Mouse (Mus musculus) activated CD4-positive, CD25-positive, alpha-beta regulatory T cell, adult 4 months (primary cell): Measurements from ENCODE around the gene Slc39a2. TPM values are rescaled to one million over a fixed set of nuclear protein-coding genes. Genes with fewer than 3 reads are reported as not detected.
A peak's percentile ranks its signal among the peaks of the same experiment; 100 is the strongest.
"Not testable (repeated sequence)": the region's sequence is repeated elsewhere in the genome, so short reads cannot be mapped to it uniquely, and the experiment has no call there.

ENCODE experiments used
- ATAC-seq: one replicate; pipeline ENCODE4 v1.8.0; 2017
- polyA plus RNA-seq, 2 experiments: library from polyadenylated mRNA; unstranded; fragments of 100-300 nt; shearing (Covaris generic); gene quantifications; one replicate each; pipeline ENCODE4 v1.2.1; 2017

Gene Slc39a2
- polyA plus RNA-seq: under 1 TPM in 1 of 2 experiments, not detected in 1; 0.70 TPM

- peak; percentile 66 for ATAC-seq
Observed at GRCm38 (mm10) chr14:51892191-51892939, at the start of gene Slc39a2. Slc39a2 (plus strand) TSS chr14:51892889.

- no peak for ATAC-seq
Observed at GRCm38 (mm10) chr14:51843882-51844281, 48.8 kb upstream of the Slc39a2 start.

GRCm38 (mm10) chr14:51846566-51846965 is 46.1 kb upstream of the Slc39a2 start:
- ATAC-seq: no peak

GRCm38 (mm10) chr14:51851006-51851405 is 41.7 kb upstream of the Slc39a2 start:
- ATAC-seq: not testable (repeated sequence)

GRCm38 (mm10) chr14:51853399-51853798 is 39.3 kb upstream of the Slc39a2 start, which contains the start of gene Ear6:
Ear6 (plus strand) TSS chr14:51853699.
- no peak for ATAC-seq

GRCm38 (mm10) chr14:51855280-51855679 is 37.4 kb upstream of the Slc39a2 start:
- not testable (repeated sequence) for ATAC-seq

GRCm38 (mm10) chr14:51863603-51864002 is 29.1 kb upstream of the Slc39a2 start:
- not testable (repeated sequence) for ATAC-seq

GRCm38 (mm10) chr14:51870756-51871155 is 21.9 kb upstream of the Slc39a2 start:
- ATAC-seq: peak; percentile 10

GRCm38 (mm10) chr14:51871741-51872140 is 20.9 kb upstream of the Slc39a2 start:
- ATAC-seq: no peak

GRCm38 (mm10) chr14:51877517-51877916 is 15.2 kb upstream of the Slc39a2 start:
- ATAC-seq: no peak

GRCm38 (mm10) chr14:51883527-51884030 is 9.1 kb upstream of the Slc39a2 start:
- peak; percentile 62 for ATAC-seq

- ATAC-seq: no peak
Observed at GRCm38 (mm10) chr14:51884031-51884544, 8.6 kb upstream of the Slc39a2 start.

GRCm38 (mm10) chr14:51884598-51885331 is 7.9 kb upstream of the Slc39a2 start, which contains the start of gene Mettl17:
Mettl17 (plus strand) TSS chr14:51884842.
- peak; percentile 94 for ATAC-seq

GRCm38 (mm10) chr14:51886051-51886450 is 6.6 kb upstream of the Slc39a2 start:
- no peak for ATAC-seq

GRCm38 (mm10) chr14:51889833-51890232 is 2.9 kb upstream of the Slc39a2 start:
- no peak for ATAC-seq

- no peak for ATAC-seq
Observed at GRCm38 (mm10) chr14:51893094-51893794, 555 bp downstream of the Slc39a2 start.

- ATAC-seq: no peak
Observed at GRCm38 (mm10) chr14:51893809-51894208, 1.1 kb downstream of the Slc39a2 start.

GRCm38 (mm10) chr14:51895071-51895470 is 2.4 kb downstream of the Slc39a2 start:
- ATAC-seq: no peak

GRCm38 (mm10) chr14:51896019-51896418 is 3.3 kb downstream of the Slc39a2 start:
- ATAC-seq: no peak

- ATAC-seq: no peak
Observed at GRCm38 (mm10) chr14:51896539-51897170, 4.0 kb downstream of the Slc39a2 start.

GRCm38 (mm10) chr14:51899351-51899750 is 6.7 kb downstream of the Slc39a2 start:
- no peak for ATAC-seq
